Mouse (Mus musculus): ENCODE results near the gene Lrp10.

Gene Lrp10

DNA sequence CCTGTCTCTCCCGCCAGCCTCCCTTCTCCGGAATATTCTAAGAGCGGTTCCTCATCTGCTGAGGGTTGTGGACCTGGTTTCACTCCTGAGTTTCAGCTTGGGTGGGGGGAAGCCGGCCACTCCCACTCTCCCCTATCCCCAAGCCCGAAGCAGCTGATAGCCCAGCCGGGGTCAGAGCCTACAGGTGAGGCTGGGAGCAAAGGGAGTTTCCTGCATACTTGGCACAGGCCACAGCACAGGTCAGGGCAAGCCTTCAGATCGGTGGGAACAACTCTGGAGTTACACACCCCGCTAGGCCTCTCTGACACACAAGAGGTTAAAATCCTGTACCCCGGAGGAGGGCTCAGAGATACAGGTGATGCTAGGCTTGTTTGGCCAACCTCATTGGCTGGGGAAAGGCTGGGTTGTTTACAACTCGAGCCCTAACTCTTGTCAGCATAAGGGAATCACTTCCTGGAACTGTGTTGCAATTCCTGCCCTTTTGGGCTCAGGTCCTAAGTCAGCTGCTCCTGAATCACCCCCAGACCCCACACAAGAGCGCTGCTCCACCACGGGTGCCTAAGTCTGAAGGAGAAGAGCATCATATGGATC is 29.9 kb upstream of the Lrp10 start:
- DNase-seq (ENCODE audit: low read depth, low spot score) = no peak

DNA sequence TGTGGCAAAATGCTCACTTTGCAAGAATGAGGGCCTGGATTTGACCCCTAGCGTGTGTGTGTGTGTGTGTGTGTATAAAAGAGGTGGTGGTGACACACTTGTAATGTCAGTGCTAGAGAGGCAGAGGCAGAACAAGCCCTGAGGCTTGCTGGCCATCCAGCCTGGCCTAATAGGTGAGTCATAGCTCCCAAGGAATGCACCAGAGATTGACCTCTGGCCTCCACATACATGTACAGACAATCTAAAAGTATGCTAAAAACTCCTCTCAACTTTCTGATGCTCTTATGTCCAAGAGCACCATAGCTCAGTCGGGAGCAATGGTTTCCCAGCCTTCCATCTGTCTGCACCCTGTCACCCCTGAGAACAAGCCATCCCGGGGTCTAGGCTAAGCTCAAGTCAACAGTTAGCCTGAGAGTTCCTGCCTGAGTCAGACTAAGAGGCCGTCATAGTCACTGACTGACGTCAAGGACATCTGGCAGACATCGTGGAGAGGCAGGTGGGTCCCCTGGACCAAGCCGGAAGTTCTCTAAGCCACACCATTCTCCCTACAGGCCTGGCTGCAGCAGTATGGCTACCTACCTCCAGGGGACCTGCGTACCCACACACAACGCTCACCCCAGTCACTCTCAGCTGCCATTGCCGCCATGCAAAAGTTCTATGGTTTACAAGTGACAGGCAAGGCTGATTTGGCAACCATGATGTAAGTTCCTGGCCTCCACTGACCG is 28.6 kb upstream of the Lrp10 start:
- DNase-seq (ENCODE audit: low read depth, low spot score) = no peak

DNA sequence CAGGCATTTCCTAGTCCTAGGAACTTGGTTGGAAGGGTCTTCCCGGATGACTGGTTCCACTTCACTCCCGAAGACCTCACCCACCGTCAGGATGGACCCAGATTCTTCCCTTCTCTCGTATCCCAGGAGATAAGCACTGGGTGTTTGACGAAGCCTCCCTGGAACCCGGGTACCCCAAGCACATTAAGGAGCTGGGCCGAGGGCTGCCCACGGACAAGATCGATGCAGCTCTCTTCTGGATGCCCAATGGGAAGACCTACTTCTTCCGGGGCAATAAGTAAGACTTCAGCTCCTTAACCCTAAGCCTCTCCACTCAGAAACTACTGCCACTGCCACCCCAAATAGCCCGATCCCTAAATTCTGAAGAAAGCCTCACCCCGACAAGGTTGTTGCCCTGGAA is 24.8 kb upstream of the Lrp10 start:
- no peak for DNase-seq (ENCODE audit: low read depth, low spot score)

DNA sequence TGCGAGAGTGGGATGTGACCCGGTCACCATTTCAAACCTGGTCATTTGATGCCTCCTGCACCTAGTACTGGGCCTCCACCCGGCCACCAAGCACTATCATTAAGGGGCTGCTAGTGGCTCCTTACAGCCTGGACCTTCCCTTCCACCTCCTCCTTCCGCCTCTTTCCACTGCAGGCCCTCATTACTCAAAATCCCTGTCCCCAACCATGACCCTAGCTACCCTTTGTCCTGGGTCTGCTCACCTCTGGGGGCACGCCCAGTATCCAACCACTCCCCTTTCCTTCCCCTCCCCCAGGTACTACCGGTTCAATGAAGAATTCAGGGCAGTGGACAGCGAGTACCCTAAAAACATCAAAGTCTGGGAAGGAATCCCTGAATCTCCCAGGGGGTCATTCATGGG is 24.3 kb upstream of the Lrp10 start:
- DNase-seq (ENCODE audit: low read depth, low spot score) = no peak

DNA sequence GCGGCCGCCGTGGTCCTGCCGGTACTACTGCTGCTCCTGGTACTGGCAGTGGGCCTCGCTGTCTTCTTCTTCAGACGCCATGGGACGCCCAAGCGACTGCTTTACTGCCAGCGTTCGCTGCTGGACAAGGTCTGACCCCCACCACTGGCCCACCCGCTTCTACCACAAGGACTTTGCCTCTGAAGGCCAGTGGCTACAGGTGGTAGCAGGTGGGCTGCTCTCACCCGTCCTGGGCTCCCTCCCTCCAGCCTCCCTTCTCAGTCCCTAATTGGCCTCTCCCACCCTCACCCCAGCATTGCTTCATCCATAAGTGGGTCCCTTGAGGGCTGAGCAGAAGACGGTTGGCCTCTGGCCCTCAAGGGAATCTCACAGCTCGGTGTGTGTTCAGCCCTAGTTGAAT is 23.4 kb upstream of the Lrp10 start:
- no peak for DNase-seq (ENCODE audit: low read depth, low spot score)

DNA sequence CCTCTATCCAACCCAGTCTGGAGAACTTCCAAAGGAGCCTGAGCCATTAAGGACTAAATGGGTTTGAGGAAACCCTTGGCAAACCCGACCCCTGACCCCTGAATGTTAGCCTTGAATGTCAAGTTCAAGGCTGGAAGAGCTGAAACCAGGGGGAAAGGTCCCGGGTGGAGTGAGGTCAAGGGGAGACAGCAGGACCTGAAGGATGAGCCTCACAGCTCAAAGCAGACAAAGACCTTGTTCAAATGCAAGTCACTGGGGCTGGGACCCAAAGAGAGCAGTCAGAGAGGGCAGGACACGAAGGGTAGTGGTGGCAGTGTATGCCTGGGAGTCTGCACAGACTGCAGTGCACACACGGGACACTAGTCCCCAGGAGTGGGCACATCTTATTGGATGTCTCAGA is 22.6 kb upstream of the Lrp10 start:
- no peak for DNase-seq (ENCODE audit: low read depth, low spot score)

DNA sequence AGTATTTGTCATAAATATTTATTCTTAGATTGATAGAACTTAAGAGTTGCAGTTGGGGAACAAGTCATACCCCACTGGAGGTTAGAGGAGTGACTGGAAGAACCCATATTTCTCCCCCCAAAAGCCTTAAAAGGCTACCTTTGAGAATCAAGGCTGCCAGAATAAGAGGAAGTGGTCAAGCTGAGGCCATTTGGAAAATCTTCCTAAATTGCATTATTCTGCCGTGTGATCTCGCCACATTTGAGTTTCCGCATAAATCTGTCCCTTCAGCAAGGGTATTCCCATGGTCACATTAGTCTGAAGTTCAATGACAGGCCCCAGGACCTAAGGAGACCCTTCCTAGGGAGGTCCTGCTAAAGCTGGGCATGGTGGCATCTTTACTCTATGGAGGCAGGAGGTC is 21.4 kb upstream of the Lrp10 start:
- no peak for DNase-seq (ENCODE audit: low read depth, low spot score)

DNA sequence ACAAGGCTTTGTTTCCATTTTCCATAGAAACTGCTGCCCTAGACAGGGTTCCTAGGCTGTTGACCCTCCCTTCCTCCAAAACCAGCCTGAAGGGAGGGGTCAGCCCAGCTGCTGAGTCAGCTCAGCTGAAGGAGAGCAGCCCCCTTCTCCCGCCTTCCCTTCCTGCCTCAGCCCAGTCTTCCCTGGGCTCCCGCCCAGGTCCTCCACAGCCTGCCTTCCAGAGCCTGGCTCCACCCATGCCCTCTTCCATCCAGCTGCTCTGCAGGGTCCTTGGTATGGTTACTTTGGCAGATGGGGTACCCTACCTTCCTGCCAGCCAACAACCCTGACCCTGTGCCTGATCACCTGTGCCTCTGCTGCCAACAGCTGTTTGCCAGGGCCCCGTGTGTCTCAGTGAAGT is 20.7 kb upstream of the Lrp10 start:
- DNase-seq (ENCODE audit: low read depth, low spot score) = no peak

DNA sequence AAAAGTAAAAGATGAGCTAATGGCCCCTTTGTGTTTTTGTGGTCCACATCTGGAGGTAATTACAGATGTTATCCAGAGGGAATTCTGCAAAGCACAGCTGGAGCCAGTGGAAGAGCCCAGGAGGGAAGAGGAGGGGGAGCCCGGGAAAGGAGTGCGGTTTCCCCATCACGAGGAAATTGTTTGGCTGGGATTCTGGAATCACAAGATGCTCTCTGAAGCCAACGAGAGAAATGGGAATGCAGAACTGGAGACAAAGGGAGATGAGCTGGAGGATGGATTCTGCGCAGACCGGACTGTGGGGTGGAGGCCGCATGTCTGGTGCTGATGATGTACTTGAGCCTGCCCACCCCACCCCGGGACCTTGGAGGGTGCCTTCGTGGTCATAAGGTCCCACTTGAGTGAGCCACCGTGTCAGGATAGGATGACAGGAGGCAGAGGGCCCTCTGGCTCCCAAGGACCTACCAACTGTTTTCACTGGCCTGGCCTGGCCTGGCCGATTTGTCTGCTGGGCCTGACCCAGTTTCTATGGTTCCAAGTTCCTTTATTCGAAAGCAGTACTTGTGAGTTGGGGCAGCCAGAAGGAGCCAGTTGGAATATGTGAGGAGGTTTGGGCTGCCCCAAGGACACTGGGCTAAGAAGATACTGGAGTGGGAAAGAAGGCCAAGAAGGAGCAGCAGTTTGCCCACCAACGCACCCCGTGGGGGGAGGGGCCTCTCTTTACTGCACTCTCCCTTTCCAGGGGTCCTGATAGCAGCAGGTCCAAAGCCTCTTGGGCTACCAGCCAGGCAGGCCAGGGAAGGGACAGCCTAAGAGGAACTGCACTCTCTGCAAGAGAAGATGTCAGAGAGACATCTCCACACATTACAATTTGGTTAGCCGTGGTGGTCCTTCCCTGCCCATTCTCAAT is 20.0 kb upstream of the Lrp10 start:
- DNase-seq (ENCODE audit: low read depth, low spot score) = no peak

DNA sequence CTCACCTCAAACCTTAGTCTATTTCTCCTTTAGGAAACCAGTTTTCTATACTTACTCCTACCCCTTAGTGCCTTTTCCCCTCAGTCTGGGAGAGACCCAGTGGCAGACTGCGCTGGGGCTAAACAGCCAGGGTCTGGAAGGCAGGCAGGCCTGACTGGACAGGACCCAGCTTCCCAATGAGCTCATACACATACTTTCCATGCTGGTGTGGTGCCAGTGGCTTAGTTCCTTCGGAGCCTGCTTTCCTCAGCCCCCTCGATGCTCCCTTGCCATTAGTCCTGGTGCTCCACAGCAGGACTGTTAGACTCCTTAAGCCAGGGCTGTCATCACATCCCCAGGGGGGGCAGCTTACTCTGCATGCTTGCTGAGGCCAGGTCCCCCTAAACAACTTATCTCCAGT is 18.5 kb upstream of the Lrp10 start:
- DNase-seq (ENCODE audit: low read depth, low spot score) = no peak

DNA sequence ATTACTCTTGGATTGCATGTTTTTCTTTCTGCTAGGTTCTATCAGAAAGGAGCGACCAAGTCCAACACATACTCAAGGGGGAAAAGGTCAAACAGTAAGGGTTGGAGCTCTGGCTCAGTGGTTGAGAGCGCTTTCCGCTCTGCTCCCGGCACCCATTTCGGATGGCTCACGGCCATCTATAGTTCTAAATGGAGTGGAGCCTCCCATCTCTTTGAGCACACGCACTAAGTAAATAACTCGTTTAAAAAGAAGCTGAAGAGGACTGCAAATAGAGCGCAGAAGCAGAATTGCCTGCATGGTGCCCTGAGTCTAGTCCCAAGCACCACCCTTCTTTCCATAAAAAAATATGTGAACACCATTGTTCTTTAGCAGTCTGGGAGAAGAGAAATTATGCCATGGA is 10.4 kb upstream of the Lrp10 start:
- no peak for DNase-seq (ENCODE audit: low read depth, low spot score)

DNA sequence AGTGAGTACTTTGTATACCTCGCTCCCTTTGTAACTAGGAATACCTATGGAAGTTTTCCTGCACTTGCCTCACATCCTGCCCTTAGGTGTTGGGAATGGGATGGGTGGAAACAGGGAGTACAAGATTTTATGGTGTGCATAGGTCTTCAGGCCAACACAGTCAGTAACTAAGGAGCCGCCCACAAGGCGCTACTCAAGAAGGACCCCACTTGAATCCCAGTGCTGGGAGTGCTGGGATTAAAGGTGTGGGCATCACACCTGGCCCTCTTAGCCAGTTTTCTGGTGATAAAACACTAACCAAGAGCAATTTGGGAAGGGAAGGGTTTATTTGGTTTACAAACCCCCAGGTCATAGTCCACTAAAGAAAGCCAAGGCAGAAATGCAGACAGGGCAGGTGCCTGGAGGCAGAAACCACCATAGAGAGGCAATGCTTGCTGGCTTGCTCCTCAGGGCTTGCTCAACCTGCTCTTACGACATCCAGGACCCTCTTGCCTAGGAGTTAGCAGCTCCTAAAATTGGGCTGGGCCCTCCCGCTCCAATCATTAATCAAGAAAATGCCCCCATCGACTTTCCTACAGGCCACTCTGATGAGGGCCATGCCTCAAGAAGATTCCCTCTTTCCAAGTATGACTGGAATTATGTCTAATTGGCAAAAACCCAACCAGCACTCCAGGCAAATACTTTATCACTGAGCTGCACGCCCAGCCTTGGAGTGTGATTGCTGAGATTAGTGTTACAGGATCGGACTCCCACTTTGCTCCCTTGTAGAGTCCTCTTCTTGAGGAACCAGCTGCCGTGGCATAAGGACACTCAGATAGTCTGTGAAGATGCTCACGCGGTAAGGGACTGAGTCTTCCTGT is 9.0 kb upstream of the Lrp10 start:
- no peak for DNase-seq (ENCODE audit: low read depth, low spot score)

DNA sequence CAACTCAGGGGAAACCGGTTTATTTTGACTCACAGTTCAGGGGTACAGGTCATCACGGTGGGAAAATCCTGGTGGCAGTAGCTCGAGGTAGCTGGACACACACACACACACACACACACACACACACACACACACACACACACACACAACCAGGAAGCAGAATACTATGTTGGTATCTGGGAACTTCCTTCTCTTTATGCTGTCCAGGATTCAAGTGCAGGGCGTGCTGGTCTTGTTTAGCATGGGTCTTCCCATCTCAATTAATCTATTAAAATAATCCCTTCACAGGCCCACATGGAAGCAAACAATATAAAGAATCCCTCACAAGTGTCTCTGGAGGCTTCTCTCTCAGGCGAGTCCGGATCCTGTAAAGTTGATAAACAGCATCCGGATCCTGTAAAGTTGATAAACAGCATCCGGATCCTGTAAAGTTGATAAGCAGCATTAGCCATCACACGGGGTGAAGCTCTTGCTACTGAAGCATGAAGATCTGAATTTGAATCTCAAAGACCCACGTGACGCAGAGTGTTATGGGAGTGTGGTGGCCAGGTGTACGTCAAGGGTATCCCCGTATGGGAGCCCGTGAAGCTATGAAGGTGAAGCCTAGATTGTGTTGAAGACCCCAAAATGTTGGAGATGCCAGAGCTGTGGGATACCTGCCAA is 5.9 kb upstream of the Lrp10 start:
- DNase-seq (ENCODE audit: low read depth, low spot score) = no peak

DNA sequence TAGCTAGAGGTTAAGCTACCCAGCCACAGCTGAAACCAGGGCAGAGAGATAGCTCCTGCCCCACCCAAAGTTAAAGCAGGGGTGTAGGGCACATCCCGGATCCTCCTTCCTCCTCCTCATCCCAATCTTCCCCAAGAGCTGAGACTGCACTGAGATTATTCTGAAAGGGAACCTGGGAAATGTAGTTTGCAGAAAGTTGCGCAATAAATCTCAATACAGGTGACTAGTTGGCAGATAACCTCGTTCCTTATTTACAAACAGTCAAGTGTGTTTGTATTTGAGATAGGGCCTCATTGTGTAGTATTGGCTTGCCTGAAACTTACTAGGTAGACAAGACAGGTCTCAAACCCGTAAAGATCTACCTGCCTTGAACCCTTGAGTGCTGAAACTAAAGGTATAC is 1.8 kb upstream of the Lrp10 start:
- no peak for DNase-seq (ENCODE audit: low read depth, low spot score)

DNA sequence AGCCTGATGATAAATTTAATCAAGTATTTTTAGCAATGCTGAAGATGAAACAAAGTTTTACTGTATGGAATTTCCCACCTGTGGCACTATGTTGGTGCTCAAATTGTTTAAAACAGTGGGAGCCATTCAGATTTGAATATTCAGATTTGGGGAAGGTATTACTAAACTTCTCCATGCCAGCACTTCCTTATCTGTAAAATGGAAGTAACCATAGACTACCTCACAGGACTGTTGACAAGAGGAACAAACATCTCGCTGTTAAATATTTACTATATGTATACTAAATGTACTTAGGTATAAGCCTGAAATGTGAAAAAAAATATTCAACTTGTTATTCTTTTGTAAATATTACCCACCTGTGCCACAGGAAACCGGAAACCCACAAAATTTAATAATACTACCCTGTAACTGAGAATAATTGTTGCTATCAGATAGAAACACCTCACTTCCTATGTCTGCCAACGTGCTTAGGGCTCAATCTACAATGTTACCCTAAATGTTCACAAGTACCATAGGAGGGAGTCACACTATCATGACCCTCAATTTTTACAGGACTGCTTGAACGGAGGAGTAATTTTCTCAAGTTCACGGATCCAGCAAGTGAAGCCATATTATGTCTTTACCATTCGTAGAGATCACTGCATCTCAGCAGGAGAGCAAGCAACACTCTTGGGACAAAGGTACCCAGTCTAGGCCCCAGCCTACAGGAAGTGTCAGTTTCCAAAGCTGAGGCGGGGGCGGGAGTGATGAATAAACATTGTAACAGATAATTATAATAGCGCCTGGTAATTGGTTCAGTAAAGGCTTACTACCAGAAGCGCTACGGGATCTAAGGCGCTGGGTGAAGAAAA is 604 bp upstream of the Lrp10 start:
- no peak for DNase-seq (ENCODE audit: low read depth, low spot score)

DNA sequence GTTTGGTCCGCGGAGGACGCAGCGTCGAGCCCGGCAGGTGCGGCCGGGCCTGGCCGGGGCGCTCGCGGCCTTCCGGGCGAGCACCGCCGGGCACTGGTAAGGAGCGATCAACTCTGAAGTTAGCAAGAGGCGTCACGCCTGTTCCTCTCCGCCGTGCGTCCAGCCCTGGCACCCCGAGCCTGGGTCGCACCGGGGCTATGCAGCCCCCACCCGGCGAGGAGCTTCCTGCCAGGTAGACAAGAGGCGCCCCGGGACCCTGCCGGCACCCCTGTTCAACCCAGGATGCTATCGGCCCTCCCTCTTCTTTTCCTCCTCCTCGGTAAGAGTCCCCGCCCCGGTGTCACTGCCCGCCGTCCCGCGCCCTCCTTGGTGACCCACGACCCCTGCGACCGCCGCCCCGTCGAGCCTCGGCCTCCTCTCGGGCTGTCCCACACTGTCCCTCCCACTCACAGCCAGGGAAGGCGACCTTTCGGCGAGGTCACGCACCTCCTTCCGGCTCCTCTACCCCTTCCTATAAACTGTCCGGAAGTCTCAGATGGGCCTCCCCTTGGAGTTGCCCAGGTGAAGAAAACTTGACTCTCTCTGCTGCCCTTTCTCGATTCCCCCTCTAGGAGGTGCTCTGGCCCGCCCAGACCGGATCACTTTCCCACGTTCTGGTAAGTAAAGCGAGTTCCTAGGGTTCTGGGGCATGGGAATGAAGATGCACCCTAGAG is 512 bp downstream of the Lrp10 start:
- no peak for DNase-seq (ENCODE audit: low read depth, low spot score)

DNA sequence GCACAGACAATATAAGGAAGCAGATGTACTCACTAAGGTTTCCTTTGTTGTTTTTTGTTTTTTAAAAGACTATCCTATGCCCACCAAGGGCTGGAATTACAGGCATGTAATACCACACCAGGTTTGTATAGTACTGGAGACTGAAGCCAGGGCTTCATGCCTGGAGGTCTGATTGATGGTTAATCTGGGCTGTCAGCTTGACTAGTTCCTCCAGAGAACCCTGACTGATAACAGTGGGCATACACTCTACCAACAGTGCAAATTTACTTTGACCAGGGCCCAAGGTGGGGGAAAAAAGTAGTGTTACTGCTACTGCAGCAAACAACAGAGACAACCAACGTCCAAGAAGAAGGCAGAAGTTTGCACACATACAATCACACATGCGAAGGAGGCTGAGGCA is 7.5 kb downstream of the Lrp10 start:
- no peak for DNase-seq (ENCODE audit: low read depth, low spot score)

DNA sequence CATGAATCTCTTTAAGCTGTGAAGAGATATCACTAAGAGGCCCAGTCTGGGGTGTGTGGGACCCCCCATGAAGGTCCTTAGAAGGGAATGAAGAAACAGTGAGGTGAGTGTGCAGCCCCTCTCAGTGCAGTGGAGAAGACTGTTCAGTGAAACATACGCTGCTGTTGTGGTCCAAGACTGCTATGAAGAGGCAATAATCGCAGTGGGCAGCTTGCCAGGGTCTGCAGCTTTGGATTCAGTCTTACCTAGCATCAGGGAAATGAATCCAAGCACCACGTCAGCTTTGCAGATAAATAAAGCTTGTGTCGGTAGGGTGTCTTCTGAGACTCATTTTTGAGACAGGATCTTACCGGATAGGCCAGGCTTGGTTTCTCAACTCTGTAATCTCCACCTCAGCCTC is 8.7 kb downstream of the Lrp10 start:
- DNase-seq (ENCODE audit: low read depth, low spot score) = no peak

DNA sequence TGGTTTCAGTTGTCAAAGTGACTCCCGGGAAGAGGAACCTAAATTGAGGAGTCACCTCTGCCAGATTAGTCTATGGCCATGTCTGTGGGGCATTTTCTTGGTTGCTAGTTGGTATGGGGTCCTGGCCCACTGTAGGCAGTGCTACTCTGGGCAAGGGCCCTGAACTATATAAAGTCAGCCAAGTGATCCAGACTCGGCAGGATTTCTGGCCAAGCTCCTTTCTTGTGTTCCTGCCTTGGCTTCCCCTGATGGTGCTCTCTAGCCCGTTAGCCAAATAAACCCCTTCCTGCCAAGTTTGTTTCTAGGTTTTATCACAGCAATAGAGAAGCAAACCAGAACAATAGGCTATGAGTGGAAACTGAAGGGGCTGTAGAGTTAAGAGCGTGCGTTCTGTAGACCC is 10.8 kb downstream of the Lrp10 start:
- no peak for DNase-seq (ENCODE audit: low read depth, low spot score)
